In genomic region chr17:86768596-86768995, GRCm38 (mm10) we compare ENCODE assay signal across 19 mouse cellular contexts. TPM values are rescaled to one million over a fixed set of nuclear protein-coding genes. Genes with fewer than 3 reads are reported as not detected.
DNase-seq lines count a peak whose midpoint lies in the region; ATAC-seq and TF ChIP-seq lines count a peak whose summit lies in the region.
"Had no signal": no experiment of that assay in that cellular context is flagged by ENCODE, and none has a peak within 500 bp of the region (broad histone marks: within the 10 kb centered on the region; RNA-seq: fewer than 3 reads in every experiment).

No protein-coding gene starts in this region.

- peak; percentile 59 to 64 for DNase-seq in heart, adult 2 months
- no peak for DNase-seq in heart, postnatal 25 days (ENCODE audit: low spot score)
- DNase-seq in kidney, postnatal 0 days (ENCODE audit: low spot score), result no peak
- DNase-seq in kidney, postnatal 36 days, result no peak
- DNase-seq in lung, adult 2 months, result no peak
- DNase-seq in lung, postnatal 10 days, result no peak
- DNase-seq: adrenal gland, postnatal 10 days; B cell, adult 2 months; cerebellum, adult 11-12 months; forebrain, postnatal 0 days; layer of hippocampus, adult 9-11 months had no signal

- TF ChIP-seq CTCF in heart, adult 2 months (IDR thresholded peaks at IDR 0.05), result no peak
- TF ChIP-seq CTCF in kidney, postnatal 0 days (IDR thresholded peaks at IDR 0.05; ENCODE audit: low read depth), result no peak
- no peak; the same call in 1 of the 2 replicates for TF ChIP-seq CTCF in lung, adult 2 months (IDR thresholded peaks at IDR 0.05; ENCODE audit: insufficient read depth, low read length)
- no peak for TF ChIP-seq CTCF in small intestine, adult 2 months (IDR thresholded peaks at IDR 0.05; ENCODE audit: extremely low read depth, insufficient read length, insufficient replicate concordance, low read depth, low read length)

- H3K36me3 ChIP-seq in heart, adult 2 months (ENCODE audit: control insufficient read depth, insufficient read depth, low read length), result peaks cover 61% of the 10 kb centered on the region
- H3K36me3 ChIP-seq in kidney, postnatal 0 days (ENCODE audit: insufficient read depth, low read length), result 0 out of 2 replicates have a peak, but pooled peaks cover 2% of the 10 kb centered on the region
- no peaks in the 10 kb centered on the region for H3K36me3 ChIP-seq in small intestine, adult 2 months (ENCODE audit: control insufficient read depth, insufficient read depth, low read length)
- no peaks in the 10 kb centered on the region for H3K36me3 ChIP-seq in forebrain, embryonic 16.5 days (ENCODE audit: control insufficient read depth, insufficient read depth)
- H3K36me3 ChIP-seq: embryonic facial prominence, embryonic 12.5 days; limb, embryonic 15.5 days; midbrain, embryonic 10.5 days; neural tube, embryonic 12.5 days had no signal

- H3K4me1 ChIP-seq in heart, adult 2 months (ENCODE audit: control insufficient read depth, insufficient read depth, low read length), result peaks cover 65% of the 10 kb centered on the region
- H3K4me1 ChIP-seq in kidney, postnatal 0 days (replicated peaks; ENCODE audit: insufficient read depth, low read length), result 0 out of 2 replicates have a peak, but pooled peaks cover 13% of the 10 kb centered on the region
- peaks cover 52% of the 10 kb centered on the region for H3K4me1 ChIP-seq in lung, adult 2 months (ENCODE audit: control insufficient read depth, insufficient read depth, low read length)
- peaks cover 33% of the 10 kb centered on the region for H3K4me1 ChIP-seq in small intestine, adult 2 months (ENCODE audit: control insufficient read depth, insufficient read depth, insufficient read length, low read length)
- no peaks in the 10 kb centered on the region for H3K4me1 ChIP-seq in forebrain, embryonic 16.5 days (replicated peaks; ENCODE audit: control insufficient read depth, insufficient read depth, low read length)
- H3K4me1 ChIP-seq: embryonic facial prominence, embryonic 12.5 days; midbrain, embryonic 10.5 days; neural tube, embryonic 12.5 days had no signal

- peak overlapping the region; percentile 52 for H3K9ac ChIP-seq in heart, adult 2 months (ENCODE audit: low read depth, low read length)
- no peak overlapping the region for H3K9ac ChIP-seq in kidney, postnatal 0 days (ENCODE audit: low read depth, low read length)
- H3K9ac ChIP-seq in forebrain, embryonic 16.5 days (replicated peaks; ENCODE audit: low read depth, low read length), result no peak overlapping the region
- H3K9ac ChIP-seq: embryonic facial prominence, embryonic 12.5 days; forebrain, postnatal 0 days; limb, embryonic 15.5 days; neural tube, embryonic 12.5 days had no signal

- peak; percentile 53; the same call in 1 of the 2 replicates for TF ChIP-seq POLR2A in heart, adult 2 months (IDR thresholded peaks at IDR 0.05; ENCODE audit: insufficient read depth, low read depth, low read length)
- peak; percentile 28; the same call in 1 of the 2 replicates for TF ChIP-seq POLR2A in lung, adult 2 months (IDR thresholded peaks at IDR 0.05; ENCODE audit: borderline replicate concordance, extremely low read depth, low read depth, low read length)
- no peak for TF ChIP-seq POLR2A in small intestine, adult 2 months (IDR thresholded peaks at IDR 0.05; ENCODE audit: low read depth, low read length)

- peak; percentile 88 for TF ChIP-seq EP300 in heart, adult 2 months (IDR thresholded peaks at IDR 0.05; ENCODE audit: insufficient read depth, low read depth, low read length)

- no peak overlapping the region for H3K4me2 ChIP-seq in kidney, postnatal 0 days (ENCODE audit: low read length)
- H3K4me2 ChIP-seq in forebrain, embryonic 16.5 days (ENCODE audit: low read length), result no peak overlapping the region
- H3K4me2 ChIP-seq: embryonic facial prominence, embryonic 12.5 days; limb, embryonic 15.5 days; neural tube, embryonic 12.5 days had no signal

- WGBS in heart, adult 2 months, result 39% methylated on average over 7 of the region's 7 CpGs
- 79% methylated on average over 7 of the region's 7 CpGs for WGBS in kidney, postnatal 0 days
- WGBS in lung, adult 2 months, result 44% methylated on average over 7 of the region's 7 CpGs
- WGBS in small intestine, adult 2 months, result 83% methylated on average over 7 of the region's 7 CpGs
- 69% methylated on average over 7 of the region's 7 CpGs for WGBS in forebrain, embryonic 16.5 days

- ATAC-seq in kidney, postnatal 0 days (replicated peaks; ENCODE audit: low FRiP score, low read depth), result no peak
- ATAC-seq in forebrain, embryonic 16.5 days, result no peak
- ATAC-seq: forebrain, postnatal 0 days; hindbrain, embryonic 16.5 days; intestine, postnatal 0 days had no signal

- intact Hi-C loops in heart, adult 2 months (cut with DNase I), result no loop called here
- intact Hi-C loops in heart, postnatal 25 days (cut with DNase I), result loop anchor here (2.0 kb wide), 1 partner anchor 14 kb away; no protein-coding TSS in a partner anchor

- peak overlapping the region; percentile 29 for H3K4me3 ChIP-seq in heart, adult 2 months
- no peak overlapping the region for H3K4me3 ChIP-seq in kidney, postnatal 0 days (replicated peaks; ENCODE audit: low read depth, low read length)
- no peak overlapping the region for H3K4me3 ChIP-seq in lung, adult 2 months (replicated peaks; ENCODE audit: extremely low read depth, low read depth, low read length)
- no peak overlapping the region for H3K4me3 ChIP-seq in small intestine, adult 2 months (ENCODE audit: low read depth, low read length)
- no peak overlapping the region for H3K4me3 ChIP-seq in forebrain, embryonic 16.5 days (replicated peaks; ENCODE audit: low read length)
- H3K4me3 ChIP-seq: embryonic facial prominence, embryonic 12.5 days; limb, embryonic 15.5 days; midbrain, embryonic 10.5 days; neural tube, embryonic 12.5 days had no signal

- H3K27me3 ChIP-seq in heart, adult 2 months (ENCODE audit: control insufficient read depth, insufficient read depth, low read length), result no peaks in the 10 kb centered on the region
- no peaks in the 10 kb centered on the region for H3K27me3 ChIP-seq in kidney, postnatal 0 days (ENCODE audit: insufficient read depth, low read length)
- no peaks in the 10 kb centered on the region; the same call in 1 of the 2 replicates for H3K27me3 ChIP-seq in small intestine, adult 2 months (ENCODE audit: control insufficient read depth, insufficient read depth, low read length)
- H3K27me3 ChIP-seq in forebrain, embryonic 16.5 days (replicated peaks; ENCODE audit: control insufficient read depth, insufficient read depth, low read length), result no peaks in the 10 kb centered on the region
- H3K27me3 ChIP-seq: embryonic facial prominence, embryonic 12.5 days; limb, embryonic 15.5 days; neural tube, embryonic 12.5 days had no signal

- H3K27ac ChIP-seq in heart, adult 2 months, result peak overlapping the region; percentile 91
- 0 out of 2 replicates have a peak overlapping the region, but pooled peaks have one; percentile 3 for H3K27ac ChIP-seq in kidney, postnatal 0 days
- H3K27ac ChIP-seq in small intestine, adult 2 months (ENCODE audit: insufficient read depth, low read depth, low read length), result peak overlapping the region; percentile 60
- H3K27ac ChIP-seq in forebrain, embryonic 16.5 days (ENCODE audit: low read length), result no peak overlapping the region
- H3K27ac ChIP-seq: embryonic facial prominence, embryonic 12.5 days; midbrain, embryonic 10.5 days; neural tube, embryonic 12.5 days had no signal

- H3K9me3 ChIP-seq in kidney, postnatal 0 days (replicated peaks; ENCODE audit: low read length), result no peaks in the 10 kb centered on the region
- H3K9me3 ChIP-seq in forebrain, embryonic 16.5 days (ENCODE audit: control insufficient read depth, low read length), result no peaks in the 10 kb centered on the region
- H3K9me3 ChIP-seq: embryonic facial prominence, embryonic 12.5 days; limb, embryonic 15.5 days; midbrain, embryonic 10.5 days; neural tube, embryonic 12.5 days had no signal

- peaks cover 9% of the 10 kb centered on the region for H3K79me2 ChIP-seq in heart, adult 2 months (replicated peaks; ENCODE audit: control insufficient read depth, insufficient read depth, low read length)

RNA-seq across cellular contexts. Expression of gene Epas1, which starts 15.1 kb away (rescaled TPM):
- total RNA-seq in heart, adult 2 months (2021), result 100 to 1,000 TPM; 244 to 277 TPM
- 115 and 119 TPM in 2 replicates for polyA plus RNA-seq in heart, adult 2 months (2012; rRNA removed)
- 100 to 1,000 TPM; 235 to 266 TPM for total RNA-seq in heart, postnatal 25 days (2021)
- polyA plus RNA-seq in kidney, postnatal 0 days (2015; fragmentation: Nextera tagmentation; extraction: Ambion mirVana), result 12.8 and 14.3 TPM in 2 replicates
- 777 and 943 TPM in 2 replicates for polyA plus RNA-seq in lung, adult 2 months (2012; rRNA removed)
- polyA plus RNA-seq in small intestine, adult 2 months (2012; rRNA removed), result 40.7 and 52.0 TPM in 2 replicates
- 4.2 and 4.6 TPM in 2 replicates for polyA plus RNA-seq in forebrain, embryonic 16.5 days (2015; fragmentation: Nextera tagmentation; extraction: Ambion mirVana)

Comparison
In these comparisons a context has a peak if more than half of its experiments do, and no peak if none do; other contexts are left out.
1. DNase-seq: peak in heart, adult 2 months (2 of 2); none in heart, postnatal 25 days (single experiment), kidney, postnatal 0 days (single experiment), kidney, postnatal 36 days (0 of 2), lung, adult 2 months (single experiment) and lung, postnatal 10 days (single experiment).